Mouse (Mus musculus) stomach, embryonic 16.5 days (tissue): ENCODE results near the gene Evi5. TPM values are rescaled to one million over a fixed set of nuclear protein-coding genes. Genes with fewer than 3 reads are reported as not detected.

Experiments used
- ATAC-seq: fragments of 200-750 bp; cut with Nextera tagmentation; 2 replicates; pipeline ENCODE4 v1.8.0; 2017; ENCODE audit warnings: moderate number of reproducible peaks, moderate TSS enrichment; ENCODE audit not compliant: insufficient read depth, low FRiP score
- H3K27ac ChIP-seq: fragments of 300-500 bp; sonication (generic); 2 replicates; pipeline ENCODE4 v1.5.1; 2014; ENCODE audit warnings: low read length
- H3K27me3 ChIP-seq: fragments of 300-500 bp; sonication (generic); 2 replicates; pipeline ENCODE4 v1.6.1; 2014; ENCODE audit warnings: low read length, control low read depth, mixed read lengths; ENCODE audit not compliant: control insufficient read depth, insufficient read depth
- H3K36me3 ChIP-seq: fragments of 300-500 bp; sonication (generic); 2 replicates; pipeline ENCODE4 v1.6.1; 2014; ENCODE audit warnings: low read length; ENCODE audit not compliant: control insufficient read depth, insufficient read depth
- H3K4me1 ChIP-seq: fragments of 300-500 bp; sonication (generic); 2 replicates; pipeline ENCODE4 v1.6.1; 2014; ENCODE audit warnings: low read length, control low read depth, mixed read lengths; ENCODE audit not compliant: control insufficient read depth, insufficient read depth
- H3K4me2 ChIP-seq: fragments of 300-500 bp; sonication (generic); 2 replicates; pipeline ENCODE4 v1.6.1; 2014; ENCODE audit warnings: low read depth, low read length, mixed read lengths
- H3K4me3 ChIP-seq: fragments of 300-500 bp; sonication (generic); replicated peaks from 2 replicates; pipeline ENCODE4 v1.5.1; 2014; ENCODE audit warnings: mild to moderate bottlenecking, low read length
- H3K9ac ChIP-seq: fragments of 300-500 bp; sonication (generic); 2 replicates; pipeline ENCODE4 v1.6.1; 2014; ENCODE audit warnings: low read length
- H3K9me3 ChIP-seq: fragments of 300-500 bp; sonication (generic); replicated peaks from 2 replicates; pipeline ENCODE4 v1.6.1; 2016; ENCODE audit warnings: low read length, control low read depth; ENCODE audit not compliant: control insufficient read depth
- WGBS: fragments of 180-500 bp; shearing (Covaris S2); extraction: QIAGEN DNeasy Blood & Tissue Kit; methylation state at CpG from one replicate; pipeline ENCODE4 v1.1.7; 2014; 5-methylcytosine and 5-hydroxymethylcytosine counted together
- polyA plus RNA-seq: library from polyadenylated mRNA; unstranded; fragments of >200 nt; fragmentation: Nextera tagmentation; extraction: Ambion mirVana; gene quantifications from 2 replicates; pipeline ENCODE4 v1.2.1, GENCODE M21; 2015

Gene Evi5
- polyA plus RNA-seq, 1 experiment from 2014 or later = 55.2 TPM

DNA sequence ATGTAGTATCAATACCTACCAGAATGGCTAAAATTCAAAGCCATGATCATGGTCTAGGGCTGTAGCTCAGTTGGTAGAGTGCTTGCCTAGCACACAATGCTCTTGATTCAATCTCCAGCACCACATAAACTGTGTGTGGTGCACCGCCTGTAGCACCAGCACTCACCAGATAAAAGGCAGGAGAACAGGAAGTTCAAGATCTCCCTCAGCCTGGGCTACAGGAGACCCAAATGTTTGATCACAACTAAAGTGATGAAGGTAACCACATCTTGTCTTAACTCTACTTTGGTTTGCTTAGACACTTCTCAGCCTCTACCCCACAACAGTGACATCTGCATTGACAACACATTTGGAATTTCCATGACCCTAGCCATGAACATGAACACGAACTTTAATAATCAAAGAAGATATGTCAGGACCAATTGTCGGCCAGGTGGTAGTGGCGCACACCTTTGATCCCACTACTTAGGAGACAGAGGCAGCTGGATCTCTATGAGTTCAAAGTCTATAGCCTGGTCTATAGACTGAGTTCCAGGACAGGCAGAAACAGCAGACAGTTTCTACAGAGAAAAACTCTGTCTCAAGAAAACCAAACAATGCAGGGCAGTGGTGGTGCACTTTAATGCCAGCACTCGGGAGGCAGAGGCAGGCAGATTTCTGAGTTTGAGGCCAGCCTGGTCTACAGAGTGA is 34.2 kb downstream of the Evi5 start:
- Histone ChIP-seq H3K27me3 (no peaks in the 10 kb centered on the region), H3K27ac (no peak overlapping the region), H3K36me3 (no peaks in the 10 kb centered on the region), H3K4me3 (no peak overlapping the region), H3K9ac (no peak overlapping the region), H3K4me2 (no peak overlapping the region), H3K4me1 (0 out of 2 replicates have a peak, but pooled peaks cover 3% of the 10 kb centered on the region), H3K9me3 (no peaks in the 10 kb centered on the region)
- no peak for ATAC-seq
- WGBS = 87% methylated on average over 5 of the region's 5 CpGs

GRCm38 (mm10) chr5:107838891-107839644 is 35.8 kb downstream of the Evi5 start:
- no peak overlapping the region for H3K4me3 ChIP-seq
- ATAC-seq = no peak; the same call in 1 of the 2 replicates
- H3K4me1 ChIP-seq = peaks cover 5% of the 10 kb centered on the region; the same call in 1 of the 2 replicates
- H3K27me3 ChIP-seq = no peaks in the 10 kb centered on the region
- H3K9me3 ChIP-seq = no peaks in the 10 kb centered on the region
- H3K9ac ChIP-seq = no peak overlapping the region
- no peak overlapping the region for H3K27ac ChIP-seq
- H3K36me3 ChIP-seq = no peaks in the 10 kb centered on the region
- WGBS = 45% methylated on average over 3 of the region's 3 CpGs
- no peak overlapping the region for H3K4me2 ChIP-seq

- H3K36me3 ChIP-seq = peaks cover 12% of the 10 kb centered on the region; the same call in 1 of the 2 replicates
- H3K4me3 ChIP-seq = no peak overlapping the region
- WGBS = 47% methylated on average over 1 of the region's 1 CpGs
- ATAC-seq = no peak
- no peaks in the 10 kb centered on the region for H3K27me3 ChIP-seq
- no peak overlapping the region for H3K4me2 ChIP-seq
- H3K9ac ChIP-seq = no peak overlapping the region
- H3K27ac ChIP-seq = no peak overlapping the region
- H3K9me3 ChIP-seq = peaks cover 11% of the 10 kb centered on the region
- peaks cover 6% of the 10 kb centered on the region; the same call in 1 of the 2 replicates for H3K4me1 ChIP-seq
These were observed 40.6 kb downstream of the Evi5 start for GRCm38 (mm10) chr5:107834287-107834686.

- Histone ChIP-seq H3K27me3 (no peaks in the 10 kb centered on the region), H3K27ac (no peak overlapping the region), H3K9me3 (peaks cover 11% of the 10 kb centered on the region), H3K36me3 (peaks cover 12% of the 10 kb centered on the region; the same call in 1 of the 2 replicates), H3K4me3 (no peak overlapping the region), H3K9ac (no peak overlapping the region), H3K4me1 (peaks cover 6% of the 10 kb centered on the region; the same call in 1 of the 2 replicates), H3K4me2 (no peak overlapping the region)
- no peak for ATAC-seq
- 83% methylated on average over 3 of the region's 3 CpGs for WGBS
These were observed 43.6 kb downstream of the Evi5 start for GRCm38 (mm10) chr5:107831351-107831750.

DNA sequence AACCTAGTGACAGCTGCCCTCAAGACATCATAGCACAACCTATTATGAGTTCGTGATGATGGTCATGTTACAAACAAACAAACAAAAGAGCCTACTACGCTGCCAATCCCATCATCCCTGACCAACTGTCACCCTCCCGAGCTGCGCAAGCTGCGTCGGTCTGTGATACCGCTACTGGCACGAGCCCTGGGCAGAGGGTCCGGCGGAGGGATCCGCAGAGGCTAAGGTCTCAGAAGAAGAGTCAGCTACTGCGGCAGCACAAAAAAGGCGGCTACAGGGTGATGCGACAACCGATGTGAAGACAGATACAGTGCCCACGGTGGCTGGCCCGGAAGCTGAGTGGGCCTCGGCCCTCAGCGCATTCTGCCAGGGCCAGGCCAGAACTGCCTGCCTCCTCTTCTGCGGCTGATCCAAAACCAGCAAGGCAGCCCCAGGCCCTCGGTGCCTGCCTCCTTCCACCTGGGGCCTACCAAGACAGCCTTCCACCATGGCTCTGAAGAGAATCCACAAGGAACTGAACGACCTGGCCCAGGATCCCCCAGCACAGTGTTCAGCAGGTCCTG is 44.8 kb downstream of the Evi5 start, which contains the start of gene Ube2d2b:
Gene Ube2d2b, plus strand, starts transcription at position 102 of the 563 bp plus-strand sequence.
- peaks cover 11% of the 10 kb centered on the region for H3K9me3 ChIP-seq
- H3K4me3 ChIP-seq = no peak within 1 kb of the TSS
- no peak for ATAC-seq
- H3K4me2 ChIP-seq = no peak within 1 kb of the TSS
- H3K27ac ChIP-seq = no peak within 1 kb of the TSS
- WGBS = 95% methylated on average over 22 of the region's 22 CpGs
- no peaks in the 10 kb centered on the region for H3K27me3 ChIP-seq
- H3K9ac ChIP-seq = no peak within 1 kb of the TSS
- peaks cover 6% of the 10 kb centered on the region; the same call in 1 of the 2 replicates for H3K4me1 ChIP-seq
- peaks cover 12% of the 10 kb centered on the region; the same call in 1 of the 2 replicates for H3K36me3 ChIP-seq

- no peaks in the 10 kb centered on the region for H3K9me3 ChIP-seq
- H3K9ac ChIP-seq = no peak overlapping the region
- H3K36me3 ChIP-seq = no peaks in the 10 kb centered on the region
- ATAC-seq = no peak
- WGBS = 74% methylated on average over 1 of the region's 1 CpGs
- no peak overlapping the region for H3K4me3 ChIP-seq
- H3K27me3 ChIP-seq = no peaks in the 10 kb centered on the region
- no peak overlapping the region for H3K27ac ChIP-seq
- no peaks in the 10 kb centered on the region for H3K4me1 ChIP-seq
- H3K4me2 ChIP-seq = no peak overlapping the region
These were observed 52.4 kb downstream of the Evi5 start for GRCm38 (mm10) chr5:107822521-107822920.

DNA sequence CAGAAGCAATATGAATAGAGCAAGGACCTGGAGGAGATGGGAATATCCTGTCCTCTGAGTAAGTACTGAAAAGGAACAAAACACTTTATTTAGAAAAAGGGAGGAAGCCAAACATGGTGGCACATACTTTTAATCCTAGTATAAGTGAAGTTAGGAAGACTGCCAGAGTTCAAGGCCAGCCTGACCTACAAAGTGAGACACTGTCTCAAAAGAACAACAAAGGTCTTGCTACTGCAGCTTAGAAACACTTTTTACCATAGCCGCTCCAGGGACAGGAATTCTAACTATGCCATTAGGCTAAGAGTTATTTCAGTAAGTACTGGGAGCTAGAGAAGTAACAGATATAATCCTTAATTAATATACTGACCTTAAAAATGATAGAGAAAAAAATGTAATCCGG is 60.3 kb downstream of the Evi5 start:
- WGBS = 84% methylated on average over 2 of the region's 2 CpGs
- H3K9ac ChIP-seq = no peak overlapping the region
- ATAC-seq = no peak
- no peaks in the 10 kb centered on the region for H3K9me3 ChIP-seq
- no peaks in the 10 kb centered on the region for H3K27me3 ChIP-seq
- no peak overlapping the region for H3K4me2 ChIP-seq
- no peak overlapping the region for H3K27ac ChIP-seq
- no peak overlapping the region for H3K4me3 ChIP-seq
- H3K4me1 ChIP-seq = no peaks in the 10 kb centered on the region
- H3K36me3 ChIP-seq = 0 out of 2 replicates have a peak, but pooled peaks cover 7% of the 10 kb centered on the region

DNA sequence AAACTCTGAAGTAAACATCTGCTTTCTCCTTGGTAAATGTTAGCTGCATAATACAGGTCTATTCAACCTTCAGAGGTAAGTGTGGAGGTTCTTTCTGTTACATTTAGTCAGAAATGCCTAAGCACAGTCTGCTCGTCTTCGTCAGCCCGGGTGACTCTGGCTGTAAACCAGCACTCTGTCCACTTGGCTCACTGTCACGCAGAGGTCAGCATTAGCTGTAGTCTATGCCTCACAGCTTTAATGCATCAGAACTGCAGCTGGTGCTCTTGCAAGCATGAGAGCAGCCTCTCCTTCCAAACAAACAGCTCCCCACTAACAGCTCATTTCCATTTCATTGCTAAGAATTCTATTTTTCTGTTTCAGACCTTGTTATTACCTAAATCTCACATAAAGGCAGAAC is 67.4 kb downstream of the Evi5 start:
- no peak for ATAC-seq
- no peak overlapping the region for H3K4me3 ChIP-seq
- no peak overlapping the region for H3K4me2 ChIP-seq

DNA sequence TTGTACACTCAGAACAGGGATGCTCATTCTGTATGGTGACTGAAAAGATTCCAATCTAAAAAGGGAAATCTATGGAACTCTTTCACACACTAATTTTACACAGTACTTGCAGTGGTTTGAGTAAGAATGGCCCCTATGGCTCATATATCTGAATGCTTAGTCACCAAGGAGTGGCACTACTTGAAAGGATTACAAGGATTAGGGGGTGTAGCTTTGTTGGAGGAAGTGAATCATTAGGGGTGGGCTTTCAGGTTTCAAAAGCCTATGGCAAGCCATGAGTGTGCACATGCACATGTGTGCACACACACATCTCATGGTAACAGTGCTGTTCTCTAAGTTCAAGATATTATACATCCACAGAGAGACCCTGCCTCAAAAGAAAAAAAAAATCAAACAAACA is 72.3 kb downstream of the Evi5 start:
- H3K4me2 ChIP-seq = no peak overlapping the region
- no peaks in the 10 kb centered on the region for H3K9me3 ChIP-seq
- H3K27me3 ChIP-seq = no peaks in the 10 kb centered on the region
- H3K4me3 ChIP-seq = no peak overlapping the region
- H3K9ac ChIP-seq = no peak overlapping the region
- H3K36me3 ChIP-seq = 0 out of 2 replicates have a peak, but pooled peaks cover 5% of the 10 kb centered on the region
- H3K4me1 ChIP-seq = no peaks in the 10 kb centered on the region
- ATAC-seq = no peak
- H3K27ac ChIP-seq = no peak overlapping the region

More for the DNA sequence above, 67.4 kb downstream of the Evi5 start:
- H3K9me3 ChIP-seq = no peaks in the 10 kb centered on the region
- H3K27ac ChIP-seq = no peak overlapping the region
- no peak overlapping the region for H3K9ac ChIP-seq
- WGBS = 54% methylated on average over 4 of the region's 4 CpGs
- no peaks in the 10 kb centered on the region for H3K4me1 ChIP-seq
- H3K36me3 ChIP-seq = no peaks in the 10 kb centered on the region
- H3K27me3 ChIP-seq = no peaks in the 10 kb centered on the region
